Mouse (Mus musculus): Measurements from ENCODE around the gene Snd1. TPM values are rescaled to one million over a fixed set of nuclear protein-coding genes. Genes with fewer than 3 reads are reported as not detected.

Snd1 gene
- total RNA-seq (2021) = 10 to 100 TPM; 76.7 to 77.9 TPM
- long read RNA-seq, experiment 1, transcript Snd1-201 (24 exons, 3,482 nt) = major isoform, 66 of 94 reads
- long read RNA-seq, experiment 1, partial matches to known transcripts = 13 of 94 reads
- long read RNA-seq, experiment 1, other reads (novel, unspliced or antisense) = 15 of 94 reads
- long read RNA-seq, experiment 2, transcript Snd1-201 (24 exons, 3,482 nt) = major isoform, 52 of 73 reads
- long read RNA-seq, experiment 2, partial matches to known transcripts = 9 of 73 reads
- long read RNA-seq, experiment 2, other reads (novel, unspliced or antisense) = 12 of 73 reads

GRCm38 (mm10) chr6:28474839-28475238, at the start of gene Snd1:
Gene Snd1, plus strand, starts transcription at chr6:28475139.
- Histone ChIP-seq H3K4me3 (no peak within 1 kb of the TSS), H3K27ac (no peak within 1 kb of the TSS)
- no peak for TF ChIP-seq CTCF (IDR thresholded peaks at IDR 0.05)
- intact Hi-C loops (cut with DNase I) = loop anchor here (5.0 kb wide), 1 partner anchor 213 kb away; no protein-coding TSS in a partner anchor
- DNase-seq (ENCODE audit: extremely low spot score in 1 of 2, low spot score in 2 of 2) = no peak

DNA sequence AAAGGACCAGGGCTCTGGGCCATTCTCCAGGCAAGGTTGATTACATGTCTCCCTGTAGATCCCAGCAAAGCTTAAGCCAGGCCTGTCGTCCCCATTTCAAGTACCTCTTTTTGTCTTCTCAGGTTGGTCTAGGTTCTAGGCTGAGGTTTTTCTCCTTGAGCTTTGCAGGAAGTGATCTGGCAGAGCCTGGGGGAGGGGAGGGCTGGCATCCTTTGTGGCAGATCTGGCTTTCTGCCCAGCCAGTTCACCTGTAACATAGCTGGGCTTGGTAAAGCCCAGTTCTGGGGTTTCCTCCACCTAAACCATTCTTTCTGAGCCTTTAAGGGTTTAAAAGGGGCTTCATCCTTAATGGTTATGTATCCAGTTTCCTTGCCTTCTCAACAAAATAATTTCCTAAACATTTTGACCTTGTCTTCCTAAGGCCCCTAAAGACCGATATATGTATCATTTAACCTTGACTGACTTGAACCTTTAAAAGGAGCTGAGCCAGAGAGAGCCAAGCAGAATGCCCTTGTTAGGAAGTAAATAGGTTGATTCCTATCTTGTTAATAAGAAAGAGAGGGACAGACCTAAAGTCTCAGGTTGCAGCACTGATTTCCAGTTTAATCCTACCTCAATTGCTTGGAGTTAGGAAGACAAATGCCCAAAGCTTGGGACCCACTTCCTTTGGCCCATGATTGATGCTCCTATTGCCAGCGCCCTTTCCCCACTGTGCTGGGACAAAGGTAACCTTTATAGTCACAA, 47.7 kb upstream of the Snd1 start, which contains the start of gene Fscn3:
Gene Fscn3 (plus strand): TSS at position 694 of the 744 bp plus-strand sequence.
- no peak for DNase-seq (ENCODE audit: extremely low spot score in 1 of 2, low spot score in 2 of 2)
- H3K27ac ChIP-seq = no peak within 1 kb of the TSS
- intact Hi-C loops (cut with DNase I) = no loop called here
- H3K4me3 ChIP-seq = no peak within 1 kb of the TSS
- no peak for TF ChIP-seq CTCF (IDR thresholded peaks at IDR 0.05)

DNA sequence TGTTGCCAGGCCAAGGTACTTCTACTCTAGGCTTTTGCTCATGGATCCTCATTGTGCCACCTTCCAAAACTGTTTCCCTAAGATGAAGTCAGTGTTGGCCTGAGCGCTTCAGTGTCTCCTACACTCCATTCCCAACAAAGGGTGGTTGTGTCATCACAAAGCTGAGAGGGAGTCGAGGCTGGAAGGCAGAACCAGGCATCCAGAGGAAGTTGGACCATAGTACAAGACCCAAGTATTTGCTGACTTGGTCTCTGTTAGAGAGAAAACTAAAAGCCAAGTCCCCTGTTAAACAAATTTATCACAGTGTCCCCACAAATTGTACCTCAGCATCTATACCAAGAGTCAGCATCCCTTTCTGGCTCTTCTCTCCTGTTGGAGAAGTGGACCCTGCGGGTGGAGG, 46.6 kb upstream of the Snd1 start, which contains the start of gene Gcc1:
Gene Gcc1 (minus strand): TSS at position 101 of the 400 bp plus-strand sequence.
- no peak within 1 kb of the TSS for H3K27ac ChIP-seq
- H3K4me3 ChIP-seq = no peak within 1 kb of the TSS
- TF ChIP-seq CTCF (IDR thresholded peaks at IDR 0.05) = no peak
- no peak for DNase-seq (ENCODE audit: extremely low spot score in 1 of 2, low spot score in 2 of 2)
- intact Hi-C loops (cut with DNase I) = no loop called here

DNA sequence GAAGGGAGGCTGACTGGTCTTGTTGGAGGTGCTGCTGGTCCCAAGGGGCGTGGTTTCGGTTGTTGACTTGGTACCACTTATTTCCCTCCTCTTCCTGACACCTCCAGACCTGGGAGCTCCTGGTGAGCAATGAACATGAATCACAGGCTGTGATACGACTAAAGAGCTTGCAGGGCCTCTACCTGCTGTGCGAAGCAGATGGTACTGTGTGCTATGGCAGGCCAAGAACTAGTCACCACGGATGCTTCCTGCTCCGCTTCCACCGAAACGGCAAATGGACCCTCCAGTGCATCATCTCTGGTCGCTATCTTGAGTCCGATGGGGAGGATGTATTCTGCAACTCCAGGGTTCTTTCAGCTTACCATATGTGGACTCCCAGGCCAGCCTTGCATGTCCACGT, 45.1 kb upstream of the Snd1 start:
- no peak for DNase-seq (ENCODE audit: extremely low spot score in 1 of 2, low spot score in 2 of 2)
- no peak for TF ChIP-seq CTCF (IDR thresholded peaks at IDR 0.05)
- intact Hi-C loops (cut with DNase I) = no loop called here
- H3K27ac ChIP-seq = no peak overlapping the region
- H3K4me3 ChIP-seq = no peak overlapping the region

GRCm38 (mm10) chr6:28430795-28431537, 44.0 kb upstream of the Snd1 start:
- Histone ChIP-seq H3K27ac (no peak overlapping the region), H3K4me3 (no peak overlapping the region)
- intact Hi-C loops (cut with DNase I) = no loop called here
- no peak for DNase-seq (ENCODE audit: extremely low spot score in 1 of 2, low spot score in 2 of 2)
- no peak for TF ChIP-seq CTCF (IDR thresholded peaks at IDR 0.05)

GRCm38 (mm10) chr6:28431538-28431855, 43.4 kb upstream of the Snd1 start:
- TF ChIP-seq CTCF (IDR thresholded peaks at IDR 0.05) = no peak
- no peak for DNase-seq (ENCODE audit: extremely low spot score in 1 of 2, low spot score in 2 of 2)
- Histone ChIP-seq H3K27ac (no peak overlapping the region), H3K4me3 (no peak overlapping the region)
- intact Hi-C loops (cut with DNase I) = no loop called here

GRCm38 (mm10) chr6:28447937-28448336, 27.0 kb upstream of the Snd1 start:
- DNase-seq (ENCODE audit: extremely low spot score in 1 of 2, low spot score in 2 of 2) = no peak
- intact Hi-C loops (cut with DNase I) = no loop called here
- Histone ChIP-seq H3K4me3 (no peak overlapping the region), H3K27ac (no peak overlapping the region)
- no peak for TF ChIP-seq CTCF (IDR thresholded peaks at IDR 0.05)

DNA sequence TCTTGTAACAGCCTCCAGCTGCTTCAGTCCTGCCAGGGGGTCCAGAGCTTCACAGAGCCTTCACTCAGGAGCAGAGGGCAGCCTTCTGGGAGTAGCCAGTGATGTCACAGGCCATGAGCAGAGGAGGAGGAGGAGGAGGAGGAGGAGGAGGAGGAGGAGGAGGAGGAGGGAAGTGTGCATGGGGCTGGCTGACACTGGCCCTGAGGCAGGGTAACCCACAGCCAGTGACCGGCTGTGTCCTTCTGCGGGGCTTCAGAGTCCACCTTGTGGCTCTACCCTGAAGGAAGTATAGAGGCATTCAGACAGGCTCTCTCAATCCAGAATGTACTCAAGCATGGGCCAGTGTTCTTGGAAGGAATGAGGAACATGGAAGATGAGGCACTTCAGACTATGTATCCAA, 25.7 kb upstream of the Snd1 start, which contains the start of gene Pax4:
Gene Pax4 (minus strand): TSS at position 101 of the 400 bp plus-strand sequence.
- intact Hi-C loops (cut with DNase I) = no loop called here
- TF ChIP-seq CTCF (IDR thresholded peaks at IDR 0.05) = no peak
- no peak within 1 kb of the TSS for H3K27ac ChIP-seq

DNA sequence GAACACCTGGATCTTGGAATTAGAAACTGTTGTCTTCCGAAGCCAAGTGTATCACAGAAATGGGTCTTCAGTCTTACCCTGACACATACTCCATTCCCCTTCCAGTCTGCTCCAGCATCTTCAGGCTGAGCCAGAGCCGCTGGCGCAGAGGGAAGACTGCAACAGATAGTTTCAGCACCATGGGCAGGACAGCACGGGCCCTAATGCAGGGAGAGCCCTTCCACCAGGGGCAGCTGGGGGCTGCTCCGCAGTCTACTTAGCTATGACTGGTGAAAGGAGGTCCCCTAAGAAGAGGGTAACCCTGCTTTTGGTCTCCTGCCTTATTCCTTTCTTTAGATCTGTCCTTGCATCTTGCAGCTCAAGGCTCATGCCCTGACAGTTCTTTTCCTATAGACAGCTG, 24.5 kb upstream of the Snd1 start:
- TF ChIP-seq CTCF (IDR thresholded peaks at IDR 0.05) = no peak
- no peak overlapping the region for H3K4me3 ChIP-seq
- no peak for DNase-seq (ENCODE audit: extremely low spot score in 1 of 2, low spot score in 2 of 2)
- no peak overlapping the region for H3K27ac ChIP-seq
- intact Hi-C loops (cut with DNase I) = no loop called here

More for the DNA sequence above, 25.7 kb upstream of the Snd1 start, which contains the start of gene Pax4:
- no peak within 1 kb of the TSS for H3K4me3 ChIP-seq
- DNase-seq (ENCODE audit: extremely low spot score in 1 of 2, low spot score in 2 of 2) = no peak

DNA sequence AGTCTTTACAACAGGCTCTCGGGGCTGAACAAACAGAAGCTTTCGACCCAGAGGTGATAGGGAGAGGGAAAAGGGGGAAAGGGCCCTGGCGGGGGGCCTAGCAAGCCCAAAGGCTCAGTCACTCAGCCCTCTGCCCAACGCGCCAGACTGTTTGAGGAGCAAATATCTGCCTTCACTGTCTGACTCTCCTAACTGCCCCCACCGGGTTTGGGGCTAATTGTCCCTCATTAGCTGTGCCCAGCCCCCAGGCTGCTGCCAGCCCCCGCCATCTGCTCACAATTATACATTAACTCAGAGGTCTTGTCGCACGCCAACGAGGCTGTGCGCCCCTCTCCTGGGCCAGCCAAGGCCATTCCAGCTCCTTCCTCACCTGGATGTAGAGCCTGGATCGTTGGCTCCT, 24.0 kb upstream of the Snd1 start:
- DNase-seq (ENCODE audit: extremely low spot score in 1 of 2, low spot score in 2 of 2) = no peak
- intact Hi-C loops (cut with DNase I) = no loop called here
- Histone ChIP-seq H3K4me3 (no peak overlapping the region), H3K27ac (no peak overlapping the region)
- TF ChIP-seq CTCF (IDR thresholded peaks at IDR 0.05) = no peak

- no peak for DNase-seq (ENCODE audit: extremely low spot score in 1 of 2, low spot score in 2 of 2)
- no peak overlapping the region for H3K4me3 ChIP-seq
- no peak overlapping the region for H3K27ac ChIP-seq
- intact Hi-C loops (cut with DNase I) = no loop called here
- TF ChIP-seq CTCF (IDR thresholded peaks at IDR 0.05) = no peak
Observed at GRCm38 (mm10) chr6:28459221-28459668, 15.7 kb upstream of the Snd1 start.

- intact Hi-C loops (cut with DNase I) = loop anchor here (2.0 kb wide), 1 partner anchor 122 kb away; no protein-coding TSS in a partner anchor
- H3K27ac ChIP-seq = no peak overlapping the region
- no peak overlapping the region for H3K4me3 ChIP-seq
- peak; percentile 72 for TF ChIP-seq CTCF (IDR thresholded peaks at IDR 0.05)
- DNase-seq (ENCODE audit: extremely low spot score in 1 of 2, low spot score in 2 of 2) = peak; percentile 34 to 69
Observed at GRCm38 (mm10) chr6:28460534-28460933, 14.4 kb upstream of the Snd1 start.

Data from left cerebral cortex, adult 2 months (tissue).